Mouse (Mus musculus) cerebellum, postnatal 4 days (tissue): ENCODE data around the gene Slc39a2.

Source experiments
- DNase-seq, 2 experiments: peaks; one replicate each; pipeline ENCODE4 v3.0.0; 2022; ENCODE audit warnings: low spot score in 2 of 2, mixed read lengths in 1 of 2

Slc39a2 gene

GRCm38 (mm10) chr14:51932092-51933020 is 39.7 kb downstream of the Slc39a2 start:
- DNase-seq = no peak

GRCm38 (mm10) chr14:51939005-51939404 is 46.3 kb downstream of the Slc39a2 start:
- no peak for DNase-seq

GRCm38 (mm10) chr14:51940944-51941560 is 48.4 kb downstream of the Slc39a2 start:
- no peak for DNase-seq

- DNase-seq = no peak
Observed at GRCm38 (mm10) chr14:51941577-51941976, 48.9 kb downstream of the Slc39a2 start.

- no peak for DNase-seq
Observed at GRCm38 (mm10) chr14:51942236-51942635, 49.5 kb downstream of the Slc39a2 start.

GRCm38 (mm10) chr14:51943336-51943735 is 50.6 kb downstream of the Slc39a2 start:
- DNase-seq = no peak
